Mouse (Mus musculus): ENCODE measurements around the gene Wdfy1.

DNA sequence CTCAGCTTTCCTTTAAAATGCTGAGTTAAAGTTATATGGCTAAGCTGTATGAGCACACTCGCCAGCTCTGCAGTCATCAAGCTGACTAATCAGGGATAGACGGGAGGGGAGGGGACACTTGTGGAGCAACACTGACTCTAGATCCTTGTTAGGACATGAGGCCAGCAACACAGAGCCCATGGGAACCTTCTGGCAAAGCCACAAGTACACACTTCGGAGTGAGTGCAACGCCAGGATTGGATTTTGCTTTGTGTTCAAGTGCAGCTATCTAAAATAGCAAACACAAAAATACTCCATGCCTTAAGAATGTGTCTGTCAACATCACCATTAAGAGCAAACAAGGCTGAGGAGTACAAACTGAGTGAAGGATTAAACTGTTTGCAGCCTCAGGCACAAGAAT lies 29.9 kb downstream of the Wdfy1 start:
- TF ChIP-seq POLR2A (IDR thresholded peaks at IDR 0.05; ENCODE audit: borderline replicate concordance, extremely low read depth, insufficient read depth, insufficient read length, poor library complexity, severe bottlenecking) (no peak), CTCF (IDR thresholded peaks at IDR 0.05; ENCODE audit: borderline replicate concordance, extremely low read depth, insufficient read depth, insufficient read length) (no peak)

Measured in brain, embryonic 14.5 days (tissue).